Mouse (Mus musculus) liver, embryonic 14.5 days (tissue): ENCODE measurements at regions not wholly inside any gene's neighbourhood (a gene's known extent, or its start where the extent isn't known, plus 50 kb on each side); places are given as distances from the start of the nearest gene placed in this dataset.

ENCODE experiments used
- CTCF ChIP-seq: IDR thresholded peaks from 2 replicates; pipeline ENCODE4 v1.5.1; 2016; ENCODE audit warnings: antibody characterized with exemption, low read depth, control low read depth
- EP300 ChIP-seq: IDR thresholded peaks from 2 replicates; pipeline ENCODE4 v1.6.1; 2016; ENCODE audit warnings: antibody characterized with exemption, low read depth

DNA sequence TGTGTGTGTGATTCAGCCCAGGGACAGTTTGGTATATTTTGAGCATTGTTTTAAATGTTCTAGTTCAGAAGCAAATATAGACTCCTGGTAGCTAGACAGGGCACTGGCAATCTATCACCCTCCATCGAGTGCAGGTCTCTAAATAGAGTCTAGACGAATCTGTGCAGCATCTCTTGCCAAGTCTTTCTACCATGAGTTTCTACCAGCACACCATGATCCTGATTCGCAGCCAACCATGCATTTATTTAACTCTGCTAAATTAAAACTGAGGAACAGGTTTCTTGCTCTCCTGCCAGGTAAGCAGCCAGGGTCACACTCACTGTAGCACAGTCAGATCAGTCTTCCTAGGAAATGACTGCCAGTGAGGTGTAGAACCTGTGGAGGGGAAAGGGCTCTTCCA, 96.3 kb upstream of the Mast4 start:
- TF ChIP-seq EP300 (no peak), CTCF (no peak)
